Mouse (Mus musculus): Measurements from ENCODE around the gene Ceacam18.

DNA sequence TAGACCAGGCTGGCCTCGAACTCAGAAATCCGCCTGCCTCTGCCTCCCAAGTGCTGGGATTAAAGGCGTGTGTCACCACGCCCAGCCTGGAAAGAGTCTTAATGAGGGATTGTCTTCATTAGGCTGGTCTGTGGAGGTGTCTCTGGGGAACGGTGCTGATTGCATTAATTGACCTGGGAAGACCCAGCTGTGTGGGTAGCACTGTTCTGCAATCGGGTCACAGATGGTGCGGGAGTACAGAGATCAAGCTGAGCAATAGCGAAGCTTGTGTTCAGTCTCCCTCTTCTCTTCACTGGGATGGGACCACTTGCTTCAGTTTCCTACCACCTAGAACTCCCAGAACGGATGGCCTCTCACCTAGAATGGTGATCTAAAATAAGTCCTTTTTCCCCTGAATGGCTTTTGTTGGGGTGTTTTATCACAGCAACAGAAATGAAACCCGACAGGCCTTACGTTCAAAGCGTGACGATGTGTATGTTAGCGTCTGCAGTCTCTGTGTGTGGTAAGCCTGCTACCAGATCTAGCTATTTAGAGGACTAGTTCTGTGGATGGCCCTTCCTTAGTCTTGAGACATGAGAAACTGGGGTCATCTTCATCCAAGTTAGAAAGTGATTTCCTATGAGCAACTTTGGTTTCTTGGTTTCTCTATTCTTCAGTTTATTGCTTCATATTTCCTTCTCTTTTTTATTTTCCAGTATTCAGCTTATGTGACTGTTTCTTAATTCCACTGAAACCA, 20.5 kb upstream of the Ceacam18 start:
- TF ChIP-seq POLR2A (IDR thresholded peaks at IDR 0.05; ENCODE audit: insufficient read length, low read depth) (no peak), POLR2AphosphoS2 (IDR thresholded peaks at IDR 0.05; ENCODE audit: insufficient read length, low read depth) (no peak), MYOD1 (IDR thresholded peaks at IDR 0.05; ENCODE audit: control insufficient read depth in 1 of 3, insufficient read length in 2 of 3, low read depth in 2 of 3) (no peak), MAX (IDR thresholded peaks at IDR 0.05; ENCODE audit: low read depth) (no peak), TCF3 (IDR thresholded peaks at IDR 0.05; ENCODE audit: insufficient read length, low read depth) (no peak), SRF (IDR thresholded peaks at IDR 0.05; ENCODE audit: control insufficient read depth, insufficient read length, low read depth) (no peak), CEBPB (IDR thresholded peaks at IDR 0.05; ENCODE audit: insufficient read depth, poor library complexity, severe bottlenecking) (no peak), E2F4 (IDR thresholded peaks at IDR 0.05; ENCODE audit: insufficient read depth) (no peak), TCF12 (IDR thresholded peaks at IDR 0.05; ENCODE audit: insufficient read depth, poor library complexity, severe bottlenecking) (no peak), USF1 (IDR thresholded peaks at IDR 0.05; ENCODE audit: low read depth) (no peak), MYOG (IDR thresholded peaks at IDR 0.05; ENCODE audit: control insufficient read depth in 1 of 3, insufficient read depth in 1 of 3, insufficient read length in 2 of 3, low read depth in 2 of 3) (no peak)
